In the genomic region with DNA sequence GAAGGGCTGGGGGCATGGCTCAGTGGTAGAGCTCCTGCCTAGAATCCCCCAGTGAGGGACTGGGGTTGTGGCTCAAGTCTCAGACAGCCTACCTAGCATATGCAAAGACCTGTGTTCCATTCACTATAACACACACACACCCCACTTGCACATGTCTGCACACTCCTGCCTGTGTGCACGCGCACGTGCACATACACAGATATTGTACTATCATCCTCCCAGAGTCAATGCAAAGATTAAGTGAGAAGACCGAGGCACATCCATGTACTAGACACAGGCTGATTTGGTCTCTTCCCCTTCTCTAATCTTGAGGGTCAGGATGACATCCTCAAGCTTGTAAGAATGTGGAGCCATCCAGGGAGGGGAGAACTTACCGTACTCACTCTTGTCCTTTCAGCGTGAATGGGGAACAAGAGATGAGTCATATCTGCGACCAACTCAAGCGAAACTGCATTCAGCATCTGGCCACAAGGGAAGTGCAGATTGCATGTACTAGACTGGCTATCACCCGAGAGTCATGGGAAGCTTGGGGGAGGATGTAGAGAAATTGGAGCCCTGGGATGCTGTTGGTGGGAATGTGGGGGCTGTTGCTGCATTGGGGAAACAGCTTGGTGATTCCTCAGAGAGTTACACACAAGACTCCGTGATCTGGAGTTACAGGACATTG, we compare ENCODE assay signal across 11 mouse cellular contexts. TPM values are rescaled to one million over a fixed set of nuclear protein-coding genes. Genes with fewer than 3 reads are reported as not detected.
DNase-seq lines count a peak whose midpoint lies in the region; ATAC-seq lines count a peak whose summit lies in the region.
"Had no signal": no experiment of that assay in that cellular context is flagged by ENCODE, and none has a peak within 500 bp of the region (broad histone marks: within the 10 kb centered on the region; RNA-seq: fewer than 3 reads in every experiment).

No protein-coding gene starts in this region.

- intact Hi-C loops in heart, postnatal 10 days (cut with DNase I), result no loop called here

- H3K9me3 ChIP-seq in heart, embryonic 11.5 days (replicated peaks; ENCODE audit: control insufficient read depth, low read length), result peaks cover 3% of the 10 kb centered on the region; the same call in 1 of the 2 replicates
- H3K9me3 ChIP-seq: hindbrain, embryonic 13.5 days had no signal

- no peaks in the 10 kb centered on the region; the same call in 1 of the 2 replicates for H3K36me3 ChIP-seq in heart, embryonic 11.5 days (ENCODE audit: control insufficient read depth, insufficient read depth, low read length)
- H3K36me3 ChIP-seq in splenic B cell, adult 2 months (ENCODE audit: control insufficient read depth, insufficient read depth, low read length, poor library complexity, severe bottlenecking), result no peaks in the 10 kb centered on the region
- H3K36me3 ChIP-seq: hindbrain, embryonic 13.5 days; midbrain, embryonic 10.5 days had no signal

- H3K27ac ChIP-seq in heart, embryonic 11.5 days (ENCODE audit: low read depth, low read length), result no peak overlapping the region
- H3K27ac ChIP-seq: hindbrain, embryonic 13.5 days; midbrain, embryonic 10.5 days had no signal

- WGBS in heart, embryonic 11.5 days (ENCODE audit: insufficient replicate concordance), result 72% methylated on average over 10 of the region's 10 CpGs

- H3K27me3 ChIP-seq in heart, embryonic 11.5 days (ENCODE audit: control insufficient read depth, insufficient read depth, low read length), result no peaks in the 10 kb centered on the region; the same call in 1 of the 2 replicates
- no peaks in the 10 kb centered on the region for H3K27me3 ChIP-seq in splenic B cell, adult 2 months (ENCODE audit: control insufficient read depth, insufficient read depth, low read length, poor library complexity, severe bottlenecking)
- H3K27me3 ChIP-seq: hindbrain, embryonic 13.5 days had no signal

- peak; percentile 61 to 75 for DNase-seq in heart, adult 9 months (ENCODE audit: low spot score in 2 of 2)
- peak; percentile 69 for DNase-seq in right cerebral cortex, adult 18-20 months
- no peak for DNase-seq in right cerebral cortex, postnatal 4 days
- DNase-seq in heart, postnatal 10 days, result peak; percentile 42 to 43
- DNase-seq in splenic B cell, adult 2 months (ENCODE audit: low read depth, low spot score), result peak; percentile 49
- DNase-seq in ovary, adult 18-20 months (ENCODE audit: low spot score), result no peak
- DNase-seq in thymus, postnatal 4 days, result no peak
- DNase-seq: cerebellum, postnatal 14 days had no signal

- H3K4me3 ChIP-seq in heart, embryonic 11.5 days (ENCODE audit: low read depth, low read length), result no peak overlapping the region
- H3K4me3 ChIP-seq: hindbrain, embryonic 13.5 days; midbrain, embryonic 10.5 days had no signal

- no peak overlapping the region for H3K9ac ChIP-seq in heart, embryonic 11.5 days (ENCODE audit: low read depth, low read length)
- H3K9ac ChIP-seq: hindbrain, embryonic 13.5 days had no signal

- no peak for ATAC-seq in heart, embryonic 11.5 days (replicated peaks; ENCODE audit: insufficient number of reproducible peaks, low FRiP score, low TSS enrichment)

- no peak overlapping the region for H3K4me2 ChIP-seq in heart, embryonic 11.5 days
- H3K4me2 ChIP-seq: hindbrain, embryonic 13.5 days had no signal

- no peaks in the 10 kb centered on the region; the same call in 1 of the 2 replicates for H3K4me1 ChIP-seq in heart, embryonic 11.5 days (ENCODE audit: control insufficient read depth, insufficient read depth, low read length)
- H3K4me1 ChIP-seq: hindbrain, embryonic 13.5 days; midbrain, embryonic 10.5 days had no signal

RNA-seq across cellular contexts. Expression of gene Cyth3, which starts 42.6 kb away (rescaled TPM):
- 29.1 and 32.8 TPM in 2 replicates for polyA plus RNA-seq in heart, embryonic 11.5 days (2014; fragmentation: Nextera tagmentation; extraction: Ambion mirVana)
- total RNA-seq in heart, postnatal 10 days (2021), result 100 to 1,000 TPM in 1 of 2 experiments, 10 to 100 TPM in 1; 87.2 to 125 TPM

RNA-seq across cellular contexts. Expression of gene Rac1, which starts 51.8 kb away (rescaled TPM):
- 409 and 438 TPM in 2 replicates for polyA plus RNA-seq in heart, embryonic 11.5 days (2014; fragmentation: Nextera tagmentation; extraction: Ambion mirVana)
- 100 to 1,000 TPM; 314 to 339 TPM for total RNA-seq in heart, postnatal 10 days (2021)

Comparison
In these comparisons a context has a peak if more than half of its experiments do, and no peak if none do; other contexts are left out.
1. DNase-seq: peak in heart, adult 9 months (2 of 2), right cerebral cortex, adult 18-20 months (single experiment), heart, postnatal 10 days (2 of 2) and splenic B cell, adult 2 months (single experiment); none in right cerebral cortex, postnatal 4 days (single experiment), ovary, adult 18-20 months (single experiment) and thymus, postnatal 4 days (single experiment).